14 mouse cellular contexts compared by ENCODE assay signal in the genomic region with DNA sequence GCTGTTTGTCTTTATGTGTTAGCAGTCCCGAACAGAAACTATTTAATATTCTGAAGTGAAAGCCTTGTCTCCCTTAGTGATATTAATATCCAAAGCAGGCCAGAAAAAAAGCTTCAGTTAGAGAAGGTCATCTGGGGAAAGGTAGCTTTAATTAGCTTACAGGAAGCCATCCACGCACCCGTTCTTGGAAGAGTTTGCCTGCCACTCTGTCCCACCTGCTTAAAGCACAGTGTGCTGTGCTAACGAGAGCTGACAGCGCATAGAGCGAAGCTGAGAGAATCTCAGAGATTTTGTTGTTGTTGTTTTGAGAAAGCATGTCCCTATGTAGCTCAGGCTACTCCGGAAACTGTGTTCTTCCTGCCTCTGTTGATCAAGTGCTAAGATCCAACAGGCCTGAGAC.
DNase-seq lines count a peak whose midpoint lies in the region; ATAC-seq lines count a peak whose summit lies in the region.
"Had no signal": no experiment of that assay in that cellular context is flagged by ENCODE, and none has a peak within 500 bp of the region (broad histone marks: within the 10 kb centered on the region; RNA-seq: fewer than 3 reads in every experiment).

No protein-coding gene starts in this region.

- no peak overlapping the region for H3K4me2 ChIP-seq in midbrain, embryonic 14.5 days (ENCODE audit: low read length)
- H3K4me2 ChIP-seq in midbrain, embryonic 13.5 days (replicated peaks) = no peak overlapping the region
- no peak overlapping the region for H3K4me2 ChIP-seq in heart, embryonic 11.5 days
- no peak overlapping the region for H3K4me2 ChIP-seq in intestine, embryonic 16.5 days (ENCODE audit: low read depth, low read length)
- H3K4me2 ChIP-seq: limb, embryonic 12.5 days had no signal

- no peaks in the 10 kb centered on the region for H3K27me3 ChIP-seq in midbrain, embryonic 14.5 days (ENCODE audit: control insufficient read depth, insufficient read depth, low read length)
- no peaks in the 10 kb centered on the region for H3K27me3 ChIP-seq in midbrain, embryonic 13.5 days
- H3K27me3 ChIP-seq in heart, embryonic 11.5 days (ENCODE audit: control insufficient read depth, insufficient read depth, low read length) = no peaks in the 10 kb centered on the region
- H3K27me3 ChIP-seq in intestine, embryonic 16.5 days (replicated peaks; ENCODE audit: control insufficient read depth, insufficient read depth, low read length) = no peaks in the 10 kb centered on the region
- H3K27me3 ChIP-seq: limb, embryonic 12.5 days had no signal

- 36% methylated on average over 7 of the region's 7 CpGs for WGBS in midbrain, embryonic 14.5 days
- 48% methylated on average over 7 of the region's 7 CpGs for WGBS in midbrain, embryonic 13.5 days
- 60% methylated on average over 7 of the region's 7 CpGs for WGBS in heart, embryonic 11.5 days (ENCODE audit: insufficient replicate concordance)
- WGBS in intestine, embryonic 16.5 days = 82% methylated on average over 7 of the region's 7 CpGs

- no peak for DNase-seq in frontal cortex, postnatal 14 days (ENCODE audit: low spot score in 2 of 2)
- DNase-seq in midbrain, embryonic 14.5 days = peak; percentile 57
- DNase-seq in cerebellum, adult 9-11 months = peak; percentile 5
- DNase-seq: gastrocnemius, adult 2 months; kidney, adult 2 months; layer of hippocampus, adult 9-11 months; liver, postnatal 0 days had no signal

- no peaks in the 10 kb centered on the region for H3K36me3 ChIP-seq in midbrain, embryonic 14.5 days (ENCODE audit: control insufficient read depth, insufficient read depth, low read length)
- H3K36me3 ChIP-seq in midbrain, embryonic 13.5 days = no peaks in the 10 kb centered on the region
- no peaks in the 10 kb centered on the region for H3K36me3 ChIP-seq in heart, embryonic 11.5 days (ENCODE audit: control insufficient read depth, insufficient read depth, low read length)
- H3K36me3 ChIP-seq in intestine, embryonic 16.5 days (ENCODE audit: control insufficient read depth, insufficient read depth, low read length) = no peaks in the 10 kb centered on the region
- H3K36me3 ChIP-seq: limb, embryonic 12.5 days had no signal

- peaks cover 7% of the 10 kb centered on the region for H3K4me1 ChIP-seq in midbrain, embryonic 14.5 days (ENCODE audit: control insufficient read depth, insufficient read depth, low read length)
- H3K4me1 ChIP-seq in midbrain, embryonic 13.5 days (replicated peaks) = peaks cover 19% of the 10 kb centered on the region
- peaks cover 8% of the 10 kb centered on the region; the same call in 1 of the 2 replicates for H3K4me1 ChIP-seq in heart, embryonic 11.5 days (ENCODE audit: control insufficient read depth, insufficient read depth, low read length)
- no peaks in the 10 kb centered on the region for H3K4me1 ChIP-seq in intestine, embryonic 16.5 days (ENCODE audit: control insufficient read depth, insufficient read depth, low read length)
- H3K4me1 ChIP-seq: limb, embryonic 12.5 days had no signal

- H3K27ac ChIP-seq in midbrain, embryonic 14.5 days (replicated peaks; ENCODE audit: low read depth, low read length) = no peak overlapping the region
- no peak overlapping the region for H3K27ac ChIP-seq in midbrain, embryonic 13.5 days
- H3K27ac ChIP-seq in heart, embryonic 11.5 days (ENCODE audit: low read depth, low read length) = no peak overlapping the region
- no peak overlapping the region for H3K27ac ChIP-seq in intestine, embryonic 16.5 days (ENCODE audit: low read length)
- H3K27ac ChIP-seq: gastrocnemius, adult 2 months; limb, embryonic 12.5 days had no signal

- no peaks in the 10 kb centered on the region for H3K9me3 ChIP-seq in midbrain, embryonic 14.5 days (ENCODE audit: control insufficient read depth, low read length)
- no peaks in the 10 kb centered on the region for H3K9me3 ChIP-seq in midbrain, embryonic 13.5 days
- no peaks in the 10 kb centered on the region for H3K9me3 ChIP-seq in heart, embryonic 11.5 days (replicated peaks; ENCODE audit: control insufficient read depth, low read length)
- H3K9me3 ChIP-seq in intestine, embryonic 16.5 days (ENCODE audit: control insufficient read depth, low read length) = no peaks in the 10 kb centered on the region
- H3K9me3 ChIP-seq: limb, embryonic 12.5 days had no signal

- H3K9ac ChIP-seq in midbrain, embryonic 14.5 days (replicated peaks; ENCODE audit: low read length) = no peak overlapping the region
- no peak overlapping the region for H3K9ac ChIP-seq in midbrain, embryonic 13.5 days (replicated peaks)
- H3K9ac ChIP-seq in heart, embryonic 11.5 days (ENCODE audit: low read depth, low read length) = 0 out of 2 replicates have a peak overlapping the region, but pooled peaks have one; percentile 16
- no peak overlapping the region for H3K9ac ChIP-seq in intestine, embryonic 16.5 days (ENCODE audit: low read depth, low read length)
- H3K9ac ChIP-seq: limb, embryonic 12.5 days; liver, postnatal 0 days had no signal

- no peak overlapping the region for H3K4me3 ChIP-seq in midbrain, embryonic 14.5 days (replicated peaks; ENCODE audit: low read depth, low read length)
- H3K4me3 ChIP-seq in midbrain, embryonic 13.5 days (replicated peaks) = no peak overlapping the region
- H3K4me3 ChIP-seq in heart, embryonic 11.5 days (ENCODE audit: low read depth, low read length) = no peak overlapping the region
- H3K4me3 ChIP-seq in intestine, embryonic 16.5 days (ENCODE audit: low read length) = no peak overlapping the region
- H3K4me3 ChIP-seq: gastrocnemius, adult 2 months; limb, embryonic 12.5 days; myocyte had no signal

- ATAC-seq in frontal cortex, adult (ENCODE audit: low TSS enrichment) = peak; percentile 78
- no peak for ATAC-seq in midbrain, embryonic 14.5 days (ENCODE audit: low FRiP score, low TSS enrichment)
- no peak for ATAC-seq in midbrain, embryonic 13.5 days
- ATAC-seq in heart, embryonic 11.5 days (replicated peaks; ENCODE audit: insufficient number of reproducible peaks, low FRiP score, low TSS enrichment) = no peak
- no peak for ATAC-seq in intestine, embryonic 16.5 days
- no peak for ATAC-seq in erythroid progenitor cell, adult 5-6 weeks (replicated peaks; ENCODE audit: low FRiP score, poor library complexity, severe bottlenecking)
- ATAC-seq: liver, postnatal 0 days had no signal

Comparison
In these comparisons a context has a peak if more than half of its experiments do, and no peak if none do; other contexts are left out.
1. DNase-seq: peak in midbrain, embryonic 14.5 days (single experiment) and cerebellum, adult 9-11 months (single experiment); none in frontal cortex, postnatal 14 days (0 of 2).